Mouse (Mus musculus) ES-E14 (cell line): Measurements from ENCODE around the gene Glyr1.

Experiments used
- CHD2 ChIP-seq: IDR thresholded peaks from 2 replicates; pipeline ENCODE4 v1.6.1; 2014; ENCODE audit warnings: mild to moderate bottlenecking, low read depth, low read length, inconsistent platforms
- HCFC1 ChIP-seq: IDR thresholded peaks from 2 replicates; pipeline ENCODE4 v1.6.1; 2012; ENCODE audit warnings: low read length, inconsistent platforms, borderline replicate concordance; ENCODE audit not compliant: insufficient read depth
- MAFK ChIP-seq: IDR thresholded peaks from 2 replicates; pipeline ENCODE4 v1.6.1; 2014; ENCODE audit warnings: mild to moderate bottlenecking, low read depth, low read length, inconsistent platforms; ENCODE audit not compliant: insufficient read depth
- ZC3H11A ChIP-seq: IDR thresholded peaks from 2 replicates; pipeline ENCODE4 v1.6.1; 2012; ENCODE audit warnings: low read depth, mild to moderate bottlenecking, inconsistent platforms, low read length, borderline replicate concordance
- ZNF384 ChIP-seq: IDR thresholded peaks from 2 replicates; pipeline ENCODE4 v1.6.1; 2012; ENCODE audit warnings: low read depth, low read length, inconsistent platforms

DNA sequence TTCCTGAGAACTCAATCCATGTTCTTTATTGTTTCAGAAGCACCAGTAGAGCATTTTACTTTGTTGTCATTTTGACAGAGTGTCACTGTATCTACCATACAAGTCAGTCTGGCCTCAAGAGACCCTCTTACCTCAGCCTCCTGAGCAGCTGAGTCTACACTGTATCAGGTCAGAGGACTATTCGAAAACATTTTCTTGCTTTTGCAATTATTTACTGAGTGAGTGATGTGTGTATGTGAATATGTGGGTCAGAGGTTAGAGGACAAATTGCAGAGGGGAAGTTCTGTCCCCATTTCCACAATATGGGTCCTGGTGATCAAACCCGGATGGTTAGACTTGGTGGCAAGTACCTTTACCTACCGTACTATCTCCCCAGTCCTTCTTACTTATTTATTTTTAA is 25.6 kb downstream of the Glyr1 start:
- TF ChIP-seq ZNF384, result no peak
- TF ChIP-seq MAFK, result no peak
- no peak for TF ChIP-seq ZC3H11A
- no peak for TF ChIP-seq HCFC1
- no peak for TF ChIP-seq CHD2
